Mouse (Mus musculus): ENCODE results near the gene Flot1.
A peak's percentile ranks its signal among the peaks of the same experiment; 100 is the strongest.

Gene Flot1

GRCm38 (mm10) chr17:35836991-35837422 lies 14.0 kb downstream of the Flot1 start:
- DNase-seq, result peak; percentile 83

GRCm38 (mm10) chr17:35837487-35837886 lies 14.5 kb downstream of the Flot1 start:
- peak; percentile 45 for DNase-seq

GRCm38 (mm10) chr17:35838122-35838544 lies 15.1 kb downstream of the Flot1 start, which contains the start of gene Tubb5:
Gene Tubb5 (minus strand): TSS chr17:35838306.
- DNase-seq, result peak; percentile 96

GRCm38 (mm10) chr17:35838570-35838969 lies 15.5 kb downstream of the Flot1 start:
- DNase-seq, result peak; percentile 6

GRCm38 (mm10) chr17:35839002-35839401 lies 16.0 kb downstream of the Flot1 start:
- peak; percentile 4 for DNase-seq

- no peak for DNase-seq
These were observed 17.5 kb downstream of the Flot1 start for GRCm38 (mm10) chr17:35840561-35840960.

GRCm38 (mm10) chr17:35841076-35841950 lies 18.3 kb downstream of the Flot1 start, which contains the start of gene Mdc1:
Gene Mdc1 (plus strand): TSS chr17:35841515.
- DNase-seq, result peak; percentile 99

- DNase-seq, result no peak
These were observed 19.0 kb downstream of the Flot1 start for GRCm38 (mm10) chr17:35842006-35842405.

GRCm38 (mm10) chr17:35843514-35843913 lies 20.5 kb downstream of the Flot1 start:
- DNase-seq, result no peak

GRCm38 (mm10) chr17:35848112-35848511 lies 25.1 kb downstream of the Flot1 start:
- peak; percentile 6 for DNase-seq

- DNase-seq, result no peak
These were observed 27.9 kb downstream of the Flot1 start for GRCm38 (mm10) chr17:35850974-35851373.

GRCm38 (mm10) chr17:35859371-35859770 lies 36.3 kb downstream of the Flot1 start:
- DNase-seq, result no peak

GRCm38 (mm10) chr17:35859835-35860234 lies 36.8 kb downstream of the Flot1 start:
- no peak for DNase-seq

- DNase-seq, result no peak
These were observed 37.8 kb downstream of the Flot1 start for GRCm38 (mm10) chr17:35860831-35861197.

- peak; percentile 95 for DNase-seq
These were observed 38.3 kb downstream of the Flot1 start, which contains the start of gene Nrm for GRCm38 (mm10) chr17:35861198-35861857. Gene Nrm (plus strand): TSS chr17:35861318.

- no peak for DNase-seq
These were observed 41.9 kb downstream of the Flot1 start for GRCm38 (mm10) chr17:35864832-35865353.

GRCm38 (mm10) chr17:35865481-35866280 lies 42.7 kb downstream of the Flot1 start, which contains the start of gene Ppp1r18:
Gene Ppp1r18 (plus strand): TSS chr17:35865593.
- DNase-seq, result peak; percentile 64

GRCm38 (mm10) chr17:35866281-35866831 lies 43.3 kb downstream of the Flot1 start:
- no peak for DNase-seq

- peak; percentile 52 for DNase-seq
These were observed 44.2 kb downstream of the Flot1 start for GRCm38 (mm10) chr17:35866911-35867890.

- peak; percentile 26 for DNase-seq
These were observed 45.3 kb downstream of the Flot1 start for GRCm38 (mm10) chr17:35868165-35868820.
